In the genomic region with DNA sequence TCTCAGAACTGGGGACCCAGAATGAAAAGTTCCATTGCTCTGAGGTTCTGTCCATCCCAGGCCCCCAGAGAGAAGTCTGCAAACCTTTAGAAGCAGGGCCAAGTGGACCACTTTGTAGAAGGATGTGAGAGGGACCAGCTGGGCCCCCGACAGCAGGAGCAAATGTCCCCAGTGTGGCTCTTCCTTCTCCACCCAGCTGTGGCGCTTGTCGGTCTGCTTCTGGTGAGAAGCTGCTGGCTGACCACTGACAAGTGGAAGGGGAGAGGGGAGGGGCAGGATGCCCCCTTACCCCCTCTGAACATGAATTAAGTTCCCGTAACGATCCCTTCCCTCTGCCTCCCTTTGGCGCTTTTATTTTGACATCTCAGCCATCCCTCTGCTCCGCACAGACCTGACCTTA, we compare ENCODE assay signal across 13 mouse cellular contexts.
"Had no signal": no experiment of that assay in that cellular context is flagged by ENCODE, and none has a peak within 500 bp of the region (broad histone marks: within the 10 kb centered on the region; RNA-seq: fewer than 3 reads in every experiment).

No protein-coding gene starts in this region.

- H3K4me3 ChIP-seq: limb, embryonic 15.5 days; liver, embryonic 13.5 days; midbrain, embryonic 12.5 days; neural tube, embryonic 13.5 days had no signal

- H3K27me3 ChIP-seq: limb, embryonic 15.5 days; liver, embryonic 13.5 days; midbrain, embryonic 12.5 days; neural tube, embryonic 13.5 days had no signal

- H3K4me2 ChIP-seq: limb, embryonic 15.5 days; liver, embryonic 13.5 days; midbrain, embryonic 12.5 days; neural tube, embryonic 13.5 days had no signal

- H3K27ac ChIP-seq: hindbrain, postnatal 0 days; liver, embryonic 13.5 days had no signal

- H3K4me1 ChIP-seq: liver, embryonic 13.5 days had no signal

- ATAC-seq: hindbrain, postnatal 0 days; midbrain, embryonic 16.5 days had no signal

- H3K9ac ChIP-seq: limb, embryonic 15.5 days; liver, embryonic 13.5 days; midbrain, embryonic 12.5 days; neural tube, embryonic 13.5 days had no signal

- DNase-seq: layer of hippocampus, adult 9-11 months; layer of hippocampus, postnatal 36 days; liver, embryonic 13.5 days; lung, adult 18-20 months; lung, postnatal 14 days; right cerebral cortex, postnatal 25 days; thymus, adult 18-20 months; thymus, postnatal 14 days had no signal

- H3K9me3 ChIP-seq: limb, embryonic 15.5 days; liver, embryonic 13.5 days; midbrain, embryonic 12.5 days; neural tube, embryonic 13.5 days had no signal
